Mouse (Mus musculus) embryo, embryonic 11.5 days (tissue): Measurements from ENCODE around the gene Thrap3.

Experiments
- DNase-seq: peaks from one replicate; pipeline ENCODE4 v3.0.0-alpha.2; 2012; ENCODE audit warnings: low read depth, low spot score

The Thrap3 gene

GRCm38 (mm10) chr4:126202303-126203181 is at the start of gene Thrap3:
Gene Thrap3 (minus strand): TSS chr4:126202760.
- peak; percentile 97 for DNase-seq

- no peak for DNase-seq
These were observed 49.2 kb upstream of the Thrap3 start for GRCm38 (mm10) chr4:126251655-126252254.

GRCm38 (mm10) chr4:126250659-126251058 is 48.1 kb upstream of the Thrap3 start:
- DNase-seq, result no peak

- DNase-seq, result no peak
These were observed 45.8 kb upstream of the Thrap3 start for GRCm38 (mm10) chr4:126248261-126248868.

GRCm38 (mm10) chr4:126246202-126246889 is 43.8 kb upstream of the Thrap3 start:
- no peak for DNase-seq

GRCm38 (mm10) chr4:126242510-126242909 is 40.0 kb upstream of the Thrap3 start:
- DNase-seq, result no peak

- no peak for DNase-seq
These were observed 39.4 kb upstream of the Thrap3 start for GRCm38 (mm10) chr4:126241956-126242355.

- DNase-seq, result no peak
These were observed 37.4 kb upstream of the Thrap3 start for GRCm38 (mm10) chr4:126239862-126240475.

- DNase-seq, result no peak
These were observed 35.2 kb upstream of the Thrap3 start for GRCm38 (mm10) chr4:126237721-126238242.

GRCm38 (mm10) chr4:126236467-126237280 is 34.1 kb upstream of the Thrap3 start:
- no peak for DNase-seq

- DNase-seq, result no peak
These were observed 32.6 kb upstream of the Thrap3 start for GRCm38 (mm10) chr4:126235191-126235590.

GRCm38 (mm10) chr4:126234496-126235175 is 32.1 kb upstream of the Thrap3 start:
- no peak for DNase-seq

GRCm38 (mm10) chr4:126233676-126234308 is 31.2 kb upstream of the Thrap3 start:
- no peak for DNase-seq

GRCm38 (mm10) chr4:126229900-126230299 is 27.3 kb upstream of the Thrap3 start:
- DNase-seq, result no peak

- no peak for DNase-seq
These were observed 25.6 kb upstream of the Thrap3 start for GRCm38 (mm10) chr4:126228144-126228543.

GRCm38 (mm10) chr4:126227077-126227761 is 24.7 kb upstream of the Thrap3 start:
- DNase-seq, result peak; percentile 83

- no peak for DNase-seq
These were observed 24.1 kb upstream of the Thrap3 start for GRCm38 (mm10) chr4:126226640-126227039.

- no peak for DNase-seq
These were observed 20.1 kb upstream of the Thrap3 start for GRCm38 (mm10) chr4:126222631-126223030.

- no peak for DNase-seq
These were observed 17.5 kb upstream of the Thrap3 start for GRCm38 (mm10) chr4:126220045-126220444.
